Mouse (Mus musculus) lung, embryonic 15.5 days (tissue): ENCODE data around the gene Ogfod3. TPM values are rescaled to one million over a fixed set of nuclear protein-coding genes. Genes with fewer than 3 reads are reported as not detected.

Experiments
- ATAC-seq: fragments of 200-750 bp; cut with Nextera tagmentation; 2 replicates; pipeline ENCODE4 v1.8.0; 2017; ENCODE audit warnings: moderate number of reproducible peaks, borderline replicate concordance; ENCODE audit not compliant: low FRiP score, low TSS enrichment; ENCODE audit errors: extremely low read depth
- H3K27ac ChIP-seq: fragments of 300-500 bp; sonication (generic); 2 replicates; pipeline ENCODE4 v1.5.1; 2015; ENCODE audit warnings: moderate library complexity, mild to moderate bottlenecking, inconsistent platforms
- H3K27me3 ChIP-seq: fragments of 300-500 bp; sonication (generic); 2 replicates; pipeline ENCODE4 v1.6.1; 2015; ENCODE audit warnings: inconsistent platforms
- H3K36me3 ChIP-seq: fragments of 300-500 bp; sonication (generic); 2 replicates; pipeline ENCODE4 v1.6.1; 2015; ENCODE audit warnings: inconsistent platforms
- H3K4me1 ChIP-seq: fragments of 300-500 bp; sonication (generic); 2 replicates; pipeline ENCODE4 v1.6.1; 2015; ENCODE audit warnings: inconsistent platforms
- H3K4me2 ChIP-seq: fragments of 300-500 bp; sonication (generic); 2 replicates; pipeline ENCODE4 v1.6.1; 2015; ENCODE audit warnings: inconsistent platforms, mild to moderate bottlenecking, moderate library complexity
- H3K4me3 ChIP-seq: fragments of 300-500 bp; sonication (generic); 2 replicates; pipeline ENCODE4 v1.5.1; 2015; ENCODE audit warnings: mild to moderate bottlenecking, inconsistent platforms
- H3K9ac ChIP-seq: fragments of 300-500 bp; sonication (generic); 2 replicates; pipeline ENCODE4 v1.6.1; 2015; ENCODE audit warnings: inconsistent platforms
- H3K9me3 ChIP-seq: fragments of 300-500 bp; sonication (generic); 2 replicates; pipeline ENCODE4 v1.6.1; 2016; ENCODE audit warnings: inconsistent platforms
- WGBS: fragments of 180-500 bp; shearing (Covaris S2); methylation state at CpG from one replicate; pipeline ENCODE4 v1.1.7; 2015; 5-methylcytosine and 5-hydroxymethylcytosine counted together
- polyA plus RNA-seq: library from polyadenylated mRNA; unstranded; fragments of >200 nt; fragmentation: Nextera tagmentation; extraction: Ambion mirVana; gene quantifications from 2 replicates; pipeline ENCODE4 v1.2.1, GENCODE M21; 2015

Ogfod3 gene
- polyA plus RNA-seq, 1 experiment from 2014 or later: 27.9 TPM

GRCm38 (mm10) chr11:121143325-121144015 lies 61.0 kb downstream of the Ogfod3 start:
- WGBS: 70% methylated on average over 9 of the region's 9 CpGs

DNA sequence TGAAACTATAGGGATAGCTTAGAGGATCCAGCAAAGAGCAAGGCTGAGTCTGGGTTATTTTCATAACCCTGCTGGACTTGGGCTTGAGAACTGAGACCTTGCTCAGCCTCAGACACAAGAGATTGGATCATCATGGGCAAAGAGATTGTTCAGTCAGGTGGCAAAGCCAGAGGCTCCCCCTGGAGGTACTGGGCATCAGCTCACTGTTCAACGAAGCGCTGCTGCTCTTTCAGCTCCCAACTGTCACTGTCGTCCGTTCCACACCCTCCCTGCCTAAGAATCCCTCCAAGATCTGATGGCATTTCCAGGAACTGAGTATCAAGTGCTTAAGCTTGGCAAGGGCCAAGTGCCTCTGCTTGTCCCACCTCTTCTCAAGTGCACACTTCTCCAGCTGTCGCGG lies 65.8 kb downstream of the Ogfod3 start:
- H3K27me3 ChIP-seq: no peaks in the 10 kb centered on the region
- no peaks in the 10 kb centered on the region for H3K36me3 ChIP-seq
- 0 out of 2 replicates have a peak, but pooled peaks cover 5% of the 10 kb centered on the region for H3K4me1 ChIP-seq
- H3K27ac ChIP-seq: no peak overlapping the region
- ATAC-seq: no peak
- H3K4me2 ChIP-seq: no peak overlapping the region
- no peak overlapping the region for H3K4me3 ChIP-seq
- H3K9me3 ChIP-seq: no peaks in the 10 kb centered on the region
- 33% methylated on average over 6 of the region's 6 CpGs for WGBS
- H3K9ac ChIP-seq: no peak overlapping the region

More at GRCm38 (mm10) chr11:121143325-121144015, 61.0 kb downstream of the Ogfod3 start:
- ATAC-seq: no peak
- no peak overlapping the region for H3K4me3 ChIP-seq
- 0 out of 2 replicates have a peak, but pooled peaks cover 5% of the 10 kb centered on the region for H3K4me1 ChIP-seq
- H3K27ac ChIP-seq: no peak overlapping the region
- no peaks in the 10 kb centered on the region for H3K9me3 ChIP-seq
- H3K27me3 ChIP-seq: no peaks in the 10 kb centered on the region
- no peak overlapping the region for H3K9ac ChIP-seq
- H3K4me2 ChIP-seq: no peak overlapping the region
- H3K36me3 ChIP-seq: no peaks in the 10 kb centered on the region

- Histone ChIP-seq H3K36me3 (no peaks in the 10 kb centered on the region), H3K9ac (no peak overlapping the region), H3K9me3 (no peaks in the 10 kb centered on the region), H3K4me1 (0 out of 2 replicates have a peak, but pooled peaks cover 5% of the 10 kb centered on the region), H3K27ac (no peak overlapping the region), H3K27me3 (no peaks in the 10 kb centered on the region), H3K4me3 (no peak overlapping the region), H3K4me2 (no peak overlapping the region)
- no peak for ATAC-seq
- WGBS: 90% methylated on average over 5 of the region's 5 CpGs
Observed at GRCm38 (mm10) chr11:121137682-121138081, 66.8 kb downstream of the Ogfod3 start.

GRCm38 (mm10) chr11:121134600-121134999 lies 69.9 kb downstream of the Ogfod3 start:
- H3K4me1 ChIP-seq: 0 out of 2 replicates have a peak, but pooled peaks cover 5% of the 10 kb centered on the region
- no peak; the same call in 1 of the 2 replicates for ATAC-seq
- no peak overlapping the region for H3K4me2 ChIP-seq
- H3K36me3 ChIP-seq: no peaks in the 10 kb centered on the region
- 27% methylated on average over 1 of the region's 1 CpGs for WGBS
- H3K9me3 ChIP-seq: no peaks in the 10 kb centered on the region
- H3K27me3 ChIP-seq: no peaks in the 10 kb centered on the region
- no peak overlapping the region for H3K9ac ChIP-seq
- no peak overlapping the region for H3K4me3 ChIP-seq
- no peak overlapping the region for H3K27ac ChIP-seq

DNA sequence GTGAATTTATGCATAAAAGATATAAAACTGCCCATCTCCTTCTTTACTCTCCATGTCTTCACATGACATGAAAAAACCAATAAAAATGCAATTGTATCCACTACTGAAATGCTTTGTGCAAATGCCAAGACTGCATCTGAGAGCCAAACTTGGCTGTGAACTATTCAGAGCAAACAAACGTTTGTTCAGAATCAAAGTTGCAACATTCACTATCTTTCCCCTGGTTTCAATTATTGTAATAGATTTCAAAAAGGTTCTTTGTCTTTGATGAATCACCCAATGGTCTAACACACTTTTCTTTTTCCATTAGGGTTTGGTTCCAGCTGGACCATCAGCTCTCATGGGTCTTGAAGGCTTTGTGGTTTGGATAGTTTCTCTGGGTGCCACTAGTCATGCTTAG lies 74.9 kb downstream of the Ogfod3 start:
- H3K4me1 ChIP-seq: no peaks in the 10 kb centered on the region; the same call in 1 of the 2 replicates
- ATAC-seq: no peak
- no peak overlapping the region for H3K9ac ChIP-seq
- H3K36me3 ChIP-seq: no peaks in the 10 kb centered on the region
- no peak overlapping the region for H3K27ac ChIP-seq
- no peak overlapping the region for H3K4me2 ChIP-seq
- H3K27me3 ChIP-seq: no peaks in the 10 kb centered on the region
- no peak overlapping the region for H3K4me3 ChIP-seq
- no peaks in the 10 kb centered on the region for H3K9me3 ChIP-seq
- WGBS: 43% methylated on average over 1 of the region's 1 CpGs

Other genes starting within 250 kb of the Ogfod3 start
- 132 and 133 TPM in 2 replicates for gene Csnk1d, start 213.4 kb downstream of the Ogfod3 start, polyA plus RNA-seq
- 0.65 and 1.5 TPM in 2 replicates for gene Cd7, start 165.3 kb downstream of the Ogfod3 start, polyA plus RNA-seq
- gene Sectm1b, start 141.1 kb downstream of the Ogfod3 start, polyA plus RNA-seq: not detected in 2 replicates
- gene Sectm1a, start 123.5 kb downstream of the Ogfod3 start, polyA plus RNA-seq: 0.26 TPM in 1 of 2 replicates, not detected in the other
- not detected in 2 replicates for gene Tex19.2, start 86.0 kb downstream of the Ogfod3 start, polyA plus RNA-seq
- 0.09 TPM in 1 of 2 replicates, not detected in the other for gene Tex19.1, start 58.6 kb downstream of the Ogfod3 start, polyA plus RNA-seq
- 0.09 TPM in 1 of 2 replicates, not detected in the other for gene Uts2r, start 44.4 kb downstream of the Ogfod3 start, polyA plus RNA-seq
- gene Hexdc, start 278 bp downstream of the Ogfod3 start, polyA plus RNA-seq: 5.9 and 8.8 TPM in 2 replicates
- 35.2 and 35.3 TPM in 2 replicates for gene Cybc1, start 24.6 kb upstream of the Ogfod3 start, polyA plus RNA-seq
- gene Narf, start 32.5 kb upstream of the Ogfod3 start, polyA plus RNA-seq: 47.7 and 51.9 TPM in 2 replicates
- gene Foxk2, start 55.3 kb upstream of the Ogfod3 start, polyA plus RNA-seq: 7.8 and 8.7 TPM in 2 replicates
- gene Wdr45b, start 149.7 kb upstream of the Ogfod3 start, polyA plus RNA-seq: 93.4 and 98.5 TPM in 2 replicates
- 5.3 and 6.0 TPM in 2 replicates for gene Rab40b, start 183.5 kb upstream of the Ogfod3 start, polyA plus RNA-seq
- 6.1 and 8.0 TPM in 2 replicates for gene Fn3krp, start 216.7 kb upstream of the Ogfod3 start, polyA plus RNA-seq
- gene Fn3k, start 230.2 kb upstream of the Ogfod3 start, polyA plus RNA-seq: 0.68 and 1.0 TPM in 2 replicates
- 36.7 and 37.1 TPM in 2 replicates for gene Tbcd, start 247.2 kb upstream of the Ogfod3 start, polyA plus RNA-seq